Mouse (Mus musculus) neural tube, embryonic 12.5 days (tissue): ENCODE results near the gene Tmem11. TPM values are rescaled to one million over a fixed set of nuclear protein-coding genes. Genes with fewer than 3 reads are reported as not detected.
"Not testable (repeated sequence)": the region's sequence is repeated elsewhere in the genome, so short reads cannot be mapped to it uniquely, and the experiment has no call there.

Experiments
- ATAC-seq: fragments of 200-750 bp; cut with Nextera tagmentation; 2 replicates; pipeline ENCODE4 v1.8.0; 2017; ENCODE audit warnings: low read depth, mild to moderate bottlenecking, moderate TSS enrichment, moderate library complexity; ENCODE audit not compliant: low FRiP score
- H3K27ac ChIP-seq: fragments of 300-500 bp; sonication (generic); 2 replicates; pipeline ENCODE4 v1.5.1; 2016
- H3K27me3 ChIP-seq: fragments of 300-500 bp; sonication (generic); replicated peaks from 2 replicates; pipeline ENCODE4 v1.6.1; 2016; ENCODE audit warnings: mild to moderate bottlenecking
- H3K36me3 ChIP-seq: fragments of 300-500 bp; sonication (generic); 2 replicates; pipeline ENCODE4 v1.6.1; 2016; ENCODE audit warnings: mild to moderate bottlenecking
- H3K4me1 ChIP-seq: fragments of 300-500 bp; sonication (generic); 2 replicates; pipeline ENCODE4 v1.6.1; 2016
- H3K4me2 ChIP-seq: fragments of 300-500 bp; sonication (generic); replicated peaks from 2 replicates; pipeline ENCODE4 v1.6.1; 2016; ENCODE audit warnings: mild to moderate bottlenecking
- H3K4me3 ChIP-seq: fragments of 300-500 bp; sonication (generic); 2 replicates; pipeline ENCODE4 v1.5.1; 2016
- H3K9ac ChIP-seq: fragments of 300-500 bp; sonication (generic); 2 replicates; pipeline ENCODE4 v1.6.1; 2016; ENCODE audit warnings: mild to moderate bottlenecking
- H3K9me3 ChIP-seq: fragments of 300-500 bp; sonication (generic); 2 replicates; pipeline ENCODE4 v1.6.1; 2016; ENCODE audit warnings: mild to moderate bottlenecking
- WGBS: fragments of 180-500 bp; shearing (Covaris S2); methylation state at CpG from one replicate; pipeline ENCODE4 v1.1.7; 2016; 5-methylcytosine and 5-hydroxymethylcytosine counted together
- polyA plus RNA-seq: library from polyadenylated mRNA; unstranded; fragments of >200 nt; fragmentation: Nextera tagmentation; extraction: Ambion mirVana; gene quantifications from 2 replicates; pipeline ENCODE4 v1.2.1, GENCODE M21; 2016

Gene Tmem11
- polyA plus RNA-seq, 1 experiment from 2014 or later: 53.0 TPM

- H3K27me3 ChIP-seq: no peaks in the 10 kb centered on the region
- H3K36me3 ChIP-seq: peaks cover 39% of the 10 kb centered on the region
- ATAC-seq: no peak
- no peak overlapping the region for H3K9ac ChIP-seq
- H3K27ac ChIP-seq: no peak overlapping the region
- no peaks in the 10 kb centered on the region for H3K9me3 ChIP-seq
- no peak overlapping the region for H3K4me3 ChIP-seq
- no peak overlapping the region for H3K4me2 ChIP-seq
- H3K4me1 ChIP-seq: peaks cover 16% of the 10 kb centered on the region
- 69% methylated on average over 3 of the region's 3 CpGs for WGBS
These were observed 29.0 kb upstream of the Tmem11 start for GRCm38 (mm10) chr11:60908073-60908472.

- no peak for ATAC-seq
These were observed 27.4 kb upstream of the Tmem11 start for GRCm38 (mm10) chr11:60906449-60906848.

GRCm38 (mm10) chr11:60905407-60906120 lies 26.5 kb upstream of the Tmem11 start:
- no peak overlapping the region for H3K27ac ChIP-seq
- no peak overlapping the region for H3K4me3 ChIP-seq
- WGBS: 89% methylated on average over 10 of the region's 10 CpGs
- ATAC-seq: no peak
- H3K27me3 ChIP-seq: no peaks in the 10 kb centered on the region
- no peak overlapping the region for H3K4me2 ChIP-seq
- no peak overlapping the region for H3K9ac ChIP-seq
- peaks cover 39% of the 10 kb centered on the region for H3K36me3 ChIP-seq
- no peaks in the 10 kb centered on the region for H3K4me1 ChIP-seq
- no peaks in the 10 kb centered on the region for H3K9me3 ChIP-seq

More at GRCm38 (mm10) chr11:60906449-60906848, 27.4 kb upstream of the Tmem11 start:
- no peak overlapping the region for H3K27ac ChIP-seq
- H3K9me3 ChIP-seq: no peaks in the 10 kb centered on the region
- no peak overlapping the region for H3K4me2 ChIP-seq
- no peak overlapping the region for H3K9ac ChIP-seq
- no peaks in the 10 kb centered on the region for H3K27me3 ChIP-seq
- peaks cover 2% of the 10 kb centered on the region for H3K4me1 ChIP-seq
- H3K36me3 ChIP-seq: peaks cover 39% of the 10 kb centered on the region
- no peak overlapping the region for H3K4me3 ChIP-seq
- 88% methylated on average over 4 of the region's 4 CpGs for WGBS

GRCm38 (mm10) chr11:60903661-60904061 lies 24.6 kb upstream of the Tmem11 start:
- no peaks in the 10 kb centered on the region for H3K9me3 ChIP-seq
- H3K27me3 ChIP-seq: no peaks in the 10 kb centered on the region
- H3K9ac ChIP-seq: no peak overlapping the region
- peaks cover 39% of the 10 kb centered on the region for H3K36me3 ChIP-seq
- no peaks in the 10 kb centered on the region for H3K4me1 ChIP-seq
- ATAC-seq: no peak
- no peak overlapping the region for H3K27ac ChIP-seq
- H3K4me2 ChIP-seq: no peak overlapping the region
- WGBS: 90% methylated on average over 6 of the region's 6 CpGs
- H3K4me3 ChIP-seq: no peak overlapping the region

GRCm38 (mm10) chr11:60902486-60902885 lies 23.4 kb upstream of the Tmem11 start:
- Histone ChIP-seq H3K4me3 (no peak overlapping the region), H3K27me3 (no peaks in the 10 kb centered on the region), H3K9me3 (no peaks in the 10 kb centered on the region), H3K27ac (no peak overlapping the region), H3K9ac (no peak overlapping the region), H3K36me3 (peaks cover 39% of the 10 kb centered on the region), H3K4me2 (no peak overlapping the region), H3K4me1 (no peaks in the 10 kb centered on the region)
- ATAC-seq: no peak
- 81% methylated on average over 4 of the region's 4 CpGs for WGBS

- Histone ChIP-seq H3K4me2 (no peak overlapping the region), H3K27ac (no peak overlapping the region), H3K36me3 (peaks cover 39% of the 10 kb centered on the region), H3K9ac (no peak overlapping the region), H3K4me1 (no peaks in the 10 kb centered on the region), H3K4me3 (no peak overlapping the region), H3K27me3 (no peaks in the 10 kb centered on the region), H3K9me3 (no peaks in the 10 kb centered on the region)
- no peak for ATAC-seq
- 89% methylated on average over 7 of the region's 7 CpGs for WGBS
These were observed 22.9 kb upstream of the Tmem11 start for GRCm38 (mm10) chr11:60902001-60902400.

- Histone ChIP-seq H3K27ac (no peak overlapping the region), H3K27me3 (no peaks in the 10 kb centered on the region), H3K4me3 (no peak overlapping the region), H3K9me3 (no peaks in the 10 kb centered on the region), H3K4me1 (no peaks in the 10 kb centered on the region), H3K4me2 (no peak overlapping the region), H3K9ac (no peak overlapping the region), H3K36me3 (no peaks in the 10 kb centered on the region)
- ATAC-seq: no peak
- 41% methylated on average over 4 of the region's 4 CpGs for WGBS
These were observed 16.8 kb upstream of the Tmem11 start for GRCm38 (mm10) chr11:60895915-60896314.

- Histone ChIP-seq H3K36me3 (no peaks in the 10 kb centered on the region), H3K4me3 (no peak overlapping the region), H3K27ac (no peak overlapping the region), H3K4me1 (no peaks in the 10 kb centered on the region), H3K9ac (no peak overlapping the region), H3K4me2 (no peak overlapping the region), H3K9me3 (no peaks in the 10 kb centered on the region), H3K27me3 (no peaks in the 10 kb centered on the region)
- ATAC-seq: no peak
- WGBS: 38% methylated on average over 3 of the region's 3 CpGs
These were observed 11.7 kb upstream of the Tmem11 start for GRCm38 (mm10) chr11:60890744-60891143.

GRCm38 (mm10) chr11:60890286-60890685 lies 11.2 kb upstream of the Tmem11 start:
- H3K36me3 ChIP-seq: no peaks in the 10 kb centered on the region
- no peaks in the 10 kb centered on the region for H3K9me3 ChIP-seq
- no peak overlapping the region for H3K4me2 ChIP-seq
- WGBS: 73% methylated on average over 6 of the region's 6 CpGs
- no peak for ATAC-seq
- H3K27me3 ChIP-seq: no peaks in the 10 kb centered on the region
- no peak overlapping the region for H3K9ac ChIP-seq
- H3K27ac ChIP-seq: no peak overlapping the region
- H3K4me1 ChIP-seq: no peaks in the 10 kb centered on the region
- no peak overlapping the region for H3K4me3 ChIP-seq

- H3K4me3 ChIP-seq: no peak overlapping the region
These were observed 10.8 kb upstream of the Tmem11 start for GRCm38 (mm10) chr11:60889861-60890260.

GRCm38 (mm10) chr11:60886986-60887385 lies 7.9 kb upstream of the Tmem11 start:
- not testable (repeated sequence) for H3K27me3 ChIP-seq, H3K4me2 ChIP-seq, ATAC-seq, H3K9ac ChIP-seq, H3K9me3 ChIP-seq, H3K4me1 ChIP-seq, H3K36me3 ChIP-seq, H3K27ac ChIP-seq, H3K4me3 ChIP-seq
- WGBS: 88% methylated on average over 3 of the region's 3 CpGs

More at GRCm38 (mm10) chr11:60889861-60890260, 10.8 kb upstream of the Tmem11 start:
- no peaks in the 10 kb centered on the region for H3K9me3 ChIP-seq
- no peak for ATAC-seq
- no peaks in the 10 kb centered on the region for H3K27me3 ChIP-seq
- H3K9ac ChIP-seq: no peak overlapping the region
- H3K36me3 ChIP-seq: no peaks in the 10 kb centered on the region
- H3K27ac ChIP-seq: no peak overlapping the region
- 72% methylated on average over 2 of the region's 2 CpGs for WGBS
- no peak overlapping the region for H3K4me2 ChIP-seq
- H3K4me1 ChIP-seq: no peaks in the 10 kb centered on the region

- Histone ChIP-seq H3K27ac (no peak overlapping the region), H3K27me3 (no peaks in the 10 kb centered on the region), H3K9me3 (no peaks in the 10 kb centered on the region), H3K4me2 (no peak overlapping the region), H3K9ac (no peak overlapping the region), H3K36me3 (no peaks in the 10 kb centered on the region), H3K4me1 (peaks cover 13% of the 10 kb centered on the region), H3K4me3 (no peak overlapping the region)
- WGBS: 82% methylated on average over 3 of the region's 3 CpGs
- ATAC-seq: no peak
These were observed 3.3 kb upstream of the Tmem11 start for GRCm38 (mm10) chr11:60882386-60882785.

- Histone ChIP-seq H3K27ac (no peak overlapping the region), H3K4me3 (no peak overlapping the region), H3K9me3 (no peaks in the 10 kb centered on the region), H3K4me1 (peaks cover 21% of the 10 kb centered on the region), H3K27me3 (no peaks in the 10 kb centered on the region), H3K36me3 (no peaks in the 10 kb centered on the region), H3K9ac (no peak overlapping the region), H3K4me2 (no peak overlapping the region)
- WGBS: 96% methylated on average over 4 of the region's 4 CpGs
- no peak for ATAC-seq
These were observed 1.5 kb upstream of the Tmem11 start for GRCm38 (mm10) chr11:60880559-60880958.
